Mouse (Mus musculus) kidney, postnatal 0 days (tissue): ENCODE measurements around the gene Sorcs2. TPM values are rescaled to one million over a fixed set of nuclear protein-coding genes. Genes with fewer than 3 reads are reported as not detected.
A peak's percentile ranks its signal among the peaks of the same experiment; 100 is the strongest.

Source experiments
- ATAC-seq: fragments of 200-750 bp; cut with Nextera tagmentation; replicated peaks from 2 replicates; pipeline ENCODE4 v1.8.0; 2017; ENCODE audit warnings: low read depth, moderate number of reproducible peaks, moderate TSS enrichment, moderate library complexity; ENCODE audit not compliant: low FRiP score
- DNase-seq: peaks from one replicate; pipeline ENCODE4 v3.0.0-alpha.2; 2016; ENCODE audit warnings: low spot score
- H3K27ac ChIP-seq: fragments of 300-500 bp; sonication (generic); 2 replicates; pipeline ENCODE4 v1.5.1; 2014; ENCODE audit warnings: mild to moderate bottlenecking
- H3K27me3 ChIP-seq: fragments of 300-500 bp; sonication (generic); 2 replicates; pipeline ENCODE4 v1.6.1; 2014; ENCODE audit warnings: low read length, mixed read lengths; ENCODE audit not compliant: insufficient read depth
- H3K36me3 ChIP-seq: fragments of 300-500 bp; sonication (generic); 2 replicates; pipeline ENCODE4 v1.6.1; 2014; ENCODE audit warnings: low read length, mixed read lengths; ENCODE audit not compliant: insufficient read depth
- H3K4me1 ChIP-seq: fragments of 300-500 bp; sonication (generic); replicated peaks from 2 replicates; pipeline ENCODE4 v1.6.1; 2014; ENCODE audit warnings: antibody characterized with exemption, low read length, mixed read lengths; ENCODE audit not compliant: insufficient read depth
- H3K4me2 ChIP-seq: fragments of 300-500 bp; sonication (generic); 2 replicates; pipeline ENCODE4 v1.6.1; 2014; ENCODE audit warnings: mild to moderate bottlenecking, low read length, moderate library complexity, mixed read lengths
- H3K4me3 ChIP-seq: fragments of 300-500 bp; sonication (generic); replicated peaks from 2 replicates; pipeline ENCODE4 v1.5.1; 2014; ENCODE audit warnings: low read depth, low read length
- H3K9ac ChIP-seq: fragments of 300-500 bp; sonication (generic); 2 replicates; pipeline ENCODE4 v1.6.1; 2014; ENCODE audit warnings: low read depth, low read length
- H3K9me3 ChIP-seq: fragments of 300-500 bp; sonication (generic); replicated peaks from 2 replicates; pipeline ENCODE4 v1.6.1; 2016; ENCODE audit warnings: low read length, inconsistent platforms, mixed read lengths
- CTCF ChIP-seq: IDR thresholded peaks from 2 replicates; pipeline ENCODE4 v1.5.1; 2016; ENCODE audit warnings: antibody characterized with exemption, low read depth, mild to moderate bottlenecking, moderate library complexity
- WGBS: fragments of 180-500 bp; shearing (Covaris S2); extraction: QIAGEN DNeasy Blood & Tissue Kit; methylation state at CpG from one replicate; pipeline ENCODE4 v1.1.7; 2014; 5-methylcytosine and 5-hydroxymethylcytosine counted together
- polyA plus RNA-seq: library from polyadenylated mRNA; unstranded; fragments of >200 nt; fragmentation: Nextera tagmentation; extraction: Ambion mirVana; gene quantifications from 2 replicates; pipeline ENCODE4 v1.2.1, GENCODE M21; 2015

The Sorcs2 gene
- polyA plus RNA-seq, 1 experiment from 2014 or later, result 5.1 TPM

GRCm38 (mm10) chr5:36334227-36334626 lies 63.7 kb downstream of the Sorcs2 start:
- WGBS, result 60% methylated on average over 7 of the region's 7 CpGs
- Histone ChIP-seq H3K4me2 (no peak overlapping the region), H3K9me3 (no peaks in the 10 kb centered on the region), H3K9ac (no peak overlapping the region), H3K4me3 (no peak overlapping the region), H3K4me1 (no peaks in the 10 kb centered on the region), H3K36me3 (no peaks in the 10 kb centered on the region), H3K27ac (no peak overlapping the region), H3K27me3 (no peaks in the 10 kb centered on the region)
- DNase-seq (no peak), ATAC-seq (no peak)
- TF ChIP-seq CTCF, result no peak

DNA sequence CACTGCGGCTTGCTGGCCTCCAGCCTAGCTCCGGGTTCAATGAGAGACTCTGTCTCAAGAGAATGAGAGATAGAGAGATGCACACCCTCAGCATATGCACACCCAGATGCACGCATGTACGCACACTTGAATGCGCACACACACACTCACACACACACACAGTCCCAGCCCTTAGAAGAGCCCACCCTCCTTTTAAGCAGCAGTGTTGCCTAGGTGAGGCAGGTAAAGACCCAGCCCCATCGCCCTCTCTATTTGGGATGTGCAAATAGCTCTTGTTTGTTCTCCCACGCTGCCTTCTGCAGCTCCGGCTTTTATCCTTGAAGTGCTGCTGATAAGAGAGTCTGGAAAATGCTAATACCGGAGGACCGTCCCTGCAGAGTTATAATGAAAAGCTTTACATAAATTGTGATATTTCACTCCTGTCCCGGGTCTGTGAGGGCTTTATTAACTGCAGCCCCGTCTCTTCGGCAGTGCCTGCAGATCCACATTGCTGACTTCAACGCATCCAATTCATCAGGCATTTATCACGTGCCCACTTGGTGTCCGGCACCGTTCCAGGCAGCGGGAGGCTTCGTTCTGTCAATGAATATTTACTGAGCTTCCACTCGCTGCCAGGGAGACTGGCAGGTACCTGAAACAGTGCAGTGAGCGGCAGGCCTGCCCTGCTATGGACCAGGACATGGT lies 67.3 kb downstream of the Sorcs2 start:
- Histone ChIP-seq H3K27ac (no peak overlapping the region), H3K9ac (no peak overlapping the region), H3K4me3 (no peak overlapping the region), H3K27me3 (no peaks in the 10 kb centered on the region), H3K4me1 (no peaks in the 10 kb centered on the region), H3K36me3 (no peaks in the 10 kb centered on the region), H3K4me2 (no peak overlapping the region), H3K9me3 (no peaks in the 10 kb centered on the region)
- no peak for TF ChIP-seq CTCF
- 73% methylated on average over 21 of the region's 21 CpGs for WGBS
- no peak for DNase-seq
- ATAC-seq, result no peak

DNA sequence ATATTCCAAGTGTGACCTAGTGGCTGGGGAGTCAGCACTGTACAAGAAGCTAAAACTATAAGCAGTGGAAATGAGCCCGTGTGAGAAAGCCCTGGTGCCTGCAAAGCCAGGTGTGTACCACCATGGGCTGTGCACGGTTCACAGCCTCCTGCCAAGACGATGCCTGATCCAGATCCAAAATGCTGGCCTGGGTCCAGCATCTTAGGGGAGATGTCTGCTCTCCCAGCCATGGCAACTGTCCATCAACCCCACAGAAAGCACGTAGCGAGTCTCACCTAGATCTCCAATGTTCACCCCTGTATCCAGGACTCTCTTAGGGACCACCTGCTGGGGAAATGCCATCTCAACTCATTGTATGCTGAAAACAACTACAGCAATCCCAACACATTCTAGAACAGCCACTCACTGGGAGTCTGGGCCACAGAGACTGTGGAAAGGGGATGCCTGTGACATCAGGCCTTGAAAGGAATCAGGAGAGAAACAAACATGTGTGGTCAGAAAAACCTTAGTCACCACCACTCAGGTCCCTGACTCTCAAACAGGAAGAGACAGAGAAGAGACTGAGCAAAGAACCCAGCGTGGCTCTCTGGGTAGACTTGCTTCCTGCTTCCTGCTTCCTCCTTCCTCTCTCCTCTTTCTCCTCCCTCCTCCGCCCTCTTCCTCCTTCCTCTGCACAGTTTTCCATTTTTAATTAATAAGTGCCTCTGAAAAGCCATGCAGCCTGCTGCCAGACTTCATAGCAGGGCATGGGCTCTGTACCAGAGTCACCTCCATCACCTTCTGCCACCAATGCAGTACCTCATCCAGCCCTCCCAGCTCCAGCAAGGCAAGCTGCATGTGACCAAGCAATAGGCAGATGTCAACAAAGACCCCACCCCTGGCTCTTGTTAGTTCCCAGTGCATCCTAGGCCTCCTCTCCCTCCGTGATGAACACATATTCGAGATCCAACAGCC lies 71.6 kb downstream of the Sorcs2 start:
- WGBS, result 73% methylated on average over 9 of the region's 9 CpGs
- no peak overlapping the region for H3K27ac ChIP-seq
- no peak for ATAC-seq
- peaks cover 8% of the 10 kb centered on the region; the same call in 1 of the 2 replicates for H3K4me1 ChIP-seq
- H3K4me3 ChIP-seq, result no peak overlapping the region
- H3K36me3 ChIP-seq, result no peaks in the 10 kb centered on the region
- H3K4me2 ChIP-seq, result no peak overlapping the region
- no peaks in the 10 kb centered on the region for H3K27me3 ChIP-seq
- TF ChIP-seq CTCF, result no peak
- H3K9me3 ChIP-seq, result no peaks in the 10 kb centered on the region
- DNase-seq, result no peak
- H3K9ac ChIP-seq, result no peak overlapping the region

GRCm38 (mm10) chr5:36324140-36324572 lies 73.8 kb downstream of the Sorcs2 start:
- H3K27me3 ChIP-seq, result no peaks in the 10 kb centered on the region
- H3K9ac ChIP-seq, result no peak overlapping the region
- 0 out of 2 replicates have a peak overlapping the region, but pooled peaks have one; percentile 11 for H3K27ac ChIP-seq
- DNase-seq (peak; percentile 22), ATAC-seq (no peak)
- H3K36me3 ChIP-seq, result no peaks in the 10 kb centered on the region
- H3K9me3 ChIP-seq, result no peaks in the 10 kb centered on the region
- H3K4me3 ChIP-seq, result no peak overlapping the region
- no peak overlapping the region for H3K4me2 ChIP-seq
- peaks cover 14% of the 10 kb centered on the region; the same call in 1 of the 2 replicates for H3K4me1 ChIP-seq
- TF ChIP-seq CTCF, result no peak
- WGBS, result 37% methylated on average over 9 of the region's 9 CpGs

- Histone ChIP-seq H3K4me1 (peaks cover 14% of the 10 kb centered on the region; the same call in 1 of the 2 replicates), H3K27ac (no peak overlapping the region), H3K4me2 (no peak overlapping the region), H3K9ac (no peak overlapping the region), H3K4me3 (no peak overlapping the region), H3K27me3 (no peaks in the 10 kb centered on the region), H3K9me3 (no peaks in the 10 kb centered on the region), H3K36me3 (no peaks in the 10 kb centered on the region)
- peak; percentile 91 for TF ChIP-seq CTCF
- peak; percentile 90 for DNase-seq
- 6% methylated on average over 2 of the region's 2 CpGs for WGBS
- ATAC-seq, result peak; percentile 73
Measured at GRCm38 (mm10) chr5:36323526-36323925, 74.4 kb downstream of the Sorcs2 start.

DNA sequence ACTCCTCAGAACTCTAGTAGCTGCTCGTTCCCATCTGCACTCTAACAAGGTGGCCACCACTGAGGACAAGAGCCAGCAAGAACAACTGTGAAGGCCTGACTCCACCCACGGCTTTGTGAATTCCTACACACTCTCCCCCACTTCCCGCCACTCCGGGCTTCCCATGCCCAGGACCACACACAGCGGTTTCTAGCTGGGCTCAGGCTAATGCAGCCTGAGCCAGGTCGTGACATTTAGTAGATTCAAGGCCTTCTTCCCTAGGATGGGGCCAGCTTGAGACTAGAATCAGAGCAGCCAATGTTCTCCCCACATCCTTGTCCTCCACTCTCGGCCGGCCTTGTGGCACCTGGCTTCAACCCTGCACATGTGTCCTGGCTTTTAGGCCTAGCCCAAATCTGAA lies 76.4 kb downstream of the Sorcs2 start:
- Histone ChIP-seq H3K36me3 (no peaks in the 10 kb centered on the region), H3K4me3 (no peak overlapping the region), H3K9me3 (no peaks in the 10 kb centered on the region), H3K9ac (no peak overlapping the region), H3K27ac (no peak overlapping the region), H3K4me2 (no peak overlapping the region), H3K27me3 (no peaks in the 10 kb centered on the region), H3K4me1 (peaks cover 14% of the 10 kb centered on the region; the same call in 1 of the 2 replicates)
- 35% methylated on average over 8 of the region's 8 CpGs for WGBS
- no peak for ATAC-seq
- no peak for TF ChIP-seq CTCF
- DNase-seq, result peak; percentile 87
